9 mouse cellular contexts compared by ENCODE assay signal in genomic region chr8:122635878-122636802, GRCm38 (mm10). TPM values are rescaled to one million over a fixed set of nuclear protein-coding genes. Genes with fewer than 3 reads are reported as not detected.
DNase-seq lines count a peak whose midpoint lies in the region; ATAC-seq lines count a peak whose summit lies in the region.
"Had no signal": no experiment of that assay in that cellular context is flagged by ENCODE, and none has a peak within 500 bp of the region (broad histone marks: within the 10 kb centered on the region; RNA-seq: fewer than 3 reads in every experiment).

No protein-coding gene starts in this region.

- no peak overlapping the region; the same call in 1 of the 2 replicates for H3K4me3 ChIP-seq in liver, embryonic 15.5 days (replicated peaks)

- peak; percentile 75 for ATAC-seq in erythroid progenitor cell, adult 5-6 weeks (replicated peaks; ENCODE audit: low FRiP score, poor library complexity, severe bottlenecking)
- ATAC-seq in liver, embryonic 15.5 days (ENCODE audit: insufficient read depth) = peak; percentile 91

- no peaks in the 10 kb centered on the region for H3K9me3 ChIP-seq in liver, embryonic 15.5 days (replicated peaks)

- 38% methylated on average over 14 of the region's 14 CpGs for WGBS in liver, embryonic 15.5 days (ENCODE audit: insufficient replicate concordance)

- no peaks in the 10 kb centered on the region for H3K27me3 ChIP-seq in liver, embryonic 15.5 days

- peak overlapping the region; percentile 50 for H3K4me2 ChIP-seq in liver, embryonic 15.5 days

- DNase-seq in urinary bladder, adult 18-20 months (ENCODE audit: low spot score in 2 of 2) = peak; percentile 25 to 60
- no peak for DNase-seq in urinary bladder, adult 2 months (ENCODE audit: low spot score)
- DNase-seq in yolk sac, embryonic 10.5 days (ENCODE audit: low spot score) = peak; percentile 90
- no peak for DNase-seq in B cell, adult 2 months
- no peak for DNase-seq in thymus, postnatal 0 days (ENCODE audit: low spot score)
- DNase-seq: adrenal gland, postnatal 36 days had no signal

- H3K9ac ChIP-seq in liver, embryonic 15.5 days = peak overlapping the region; percentile 11; the same call in 1 of the 2 replicates

- H3K4me1 ChIP-seq in liver, embryonic 15.5 days (replicated peaks) = peaks cover 42% of the 10 kb centered on the region

- H3K36me3 ChIP-seq in liver, embryonic 15.5 days (replicated peaks) = peaks cover 64% of the 10 kb centered on the region

- H3K27ac ChIP-seq in liver, embryonic 15.5 days (replicated peaks) = peak overlapping the region; percentile 86

RNA-seq across cellular contexts. Expression of gene Pabpn1l, which starts 13.6 kb away (rescaled TPM):
- polyA plus RNA-seq in urinary bladder, adult 2 months (2012; rRNA removed) = 0.06 TPM in 1 of 2 replicates, not detected in the other
- not detected in 2 replicates for total RNA-seq in erythroid progenitor cell, adult 5-6 weeks (2015; ENCODE audit: low replicate concordance)
- not detected in 2 replicates for total RNA-seq in erythroid progenitor cell, adult 5-6 weeks (2017; ENCODE audit: low replicate concordance)
- not detected in 2 replicates for polyA plus RNA-seq in liver, embryonic 15.5 days (2015; fragmentation: Nextera tagmentation; extraction: Ambion mirVana)
- polyA plus RNA-seq in thymus, postnatal 0 days (2015; fragmentation: Nextera tagmentation; extraction: Ambion mirVana) = 0.36 and 0.43 TPM in 2 replicates
- total RNA-seq: adrenal gland, postnatal 36 days; hematopoietic stem cell, adult 5-6 weeks had no signal

RNA-seq across cellular contexts. Expression of gene Trappc2l, which starts 24.7 kb away (rescaled TPM):
- 108 and 113 TPM in 2 replicates for polyA plus RNA-seq in urinary bladder, adult 2 months (2012; rRNA removed)
- total RNA-seq in erythroid progenitor cell, adult 5-6 weeks (2015; ENCODE audit: low replicate concordance) = 18.0 and 43.2 TPM in 2 replicates
- 1.8 and 5.9 TPM in 2 replicates for total RNA-seq in erythroid progenitor cell, adult 5-6 weeks (2017; ENCODE audit: low replicate concordance)
- polyA plus RNA-seq in liver, embryonic 15.5 days (2015; fragmentation: Nextera tagmentation; extraction: Ambion mirVana) = 24.2 and 33.1 TPM in 2 replicates
- 52.9 and 56.9 TPM in 2 replicates for polyA plus RNA-seq in thymus, postnatal 0 days (2015; fragmentation: Nextera tagmentation; extraction: Ambion mirVana)

RNA-seq across cellular contexts. Expression of gene Galns, which starts 24.9 kb away (rescaled TPM):
- polyA plus RNA-seq in urinary bladder, adult 2 months (2012; rRNA removed) = 16.2 and 20.8 TPM in 2 replicates
- total RNA-seq in erythroid progenitor cell, adult 5-6 weeks (2015; ENCODE audit: low replicate concordance) = 4.6 and 24.5 TPM in 2 replicates
- 4.2 and 5.0 TPM in 2 replicates for total RNA-seq in erythroid progenitor cell, adult 5-6 weeks (2017; ENCODE audit: low replicate concordance)
- 8.2 and 8.8 TPM in 2 replicates for polyA plus RNA-seq in liver, embryonic 15.5 days (2015; fragmentation: Nextera tagmentation; extraction: Ambion mirVana)
- polyA plus RNA-seq in thymus, postnatal 0 days (2015; fragmentation: Nextera tagmentation; extraction: Ambion mirVana) = 10.5 and 11.7 TPM in 2 replicates

RNA-seq across cellular contexts. Expression of gene Aprt, which starts 59.4 kb away (rescaled TPM):
- polyA plus RNA-seq in urinary bladder, adult 2 months (2012; rRNA removed) = 88.1 and 93.0 TPM in 2 replicates
- 39.4 and 53.7 TPM in 2 replicates for total RNA-seq in erythroid progenitor cell, adult 5-6 weeks (2015; ENCODE audit: low replicate concordance)
- total RNA-seq in erythroid progenitor cell, adult 5-6 weeks (2017; ENCODE audit: low replicate concordance) = 12.3 and 15.5 TPM in 2 replicates
- 187 and 214 TPM in 2 replicates for polyA plus RNA-seq in liver, embryonic 15.5 days (2015; fragmentation: Nextera tagmentation; extraction: Ambion mirVana)
- polyA plus RNA-seq in thymus, postnatal 0 days (2015; fragmentation: Nextera tagmentation; extraction: Ambion mirVana) = 173 and 174 TPM in 2 replicates

Comparison
In these comparisons a context has a peak if more than half of its experiments do, and no peak if none do; other contexts are left out.
1. DNase-seq: peak in urinary bladder, adult 18-20 months (2 of 2) and yolk sac, embryonic 10.5 days (single experiment); none in urinary bladder, adult 2 months (single experiment), B cell, adult 2 months (0 of 2) and thymus, postnatal 0 days (single experiment).